Mouse (Mus musculus) macrophage (primary cell): ENCODE data around the gene Enpep. TPM values are rescaled to one million over a fixed set of nuclear protein-coding genes. Genes with fewer than 3 reads are reported as not detected.

Experiments used
- H3K27ac ChIP-seq: fragments of 350-480 bp; formaldehyde crosslinking; 2 replicates; pipeline ENCODE4 v1.9.0; 2021
- H3K36me3 ChIP-seq: fragments of 350-480 bp; formaldehyde crosslinking; 2 replicates; pipeline ENCODE4 v1.9.0; 2021; ENCODE audit errors: inconsistent target
- H3K4me3 ChIP-seq: fragments of 350-480 bp; formaldehyde crosslinking; 2 replicates; pipeline ENCODE4 v1.9.0; 2021; ENCODE audit errors: inconsistent target
- H3K79me2 ChIP-seq: fragments of 350-480 bp; formaldehyde crosslinking; 2 replicates; pipeline ENCODE4 v1.9.0; 2021; ENCODE audit errors: inconsistent target
- whole genome bisulfite sequencing: methylation state at CpG from one replicate; pipeline ENCODE4 v1.1.7; 2026; ENCODE audit warnings: inconsistent platforms; ENCODE audit not compliant: missing documents; 5-methylcytosine and 5-hydroxymethylcytosine counted together
- polyA plus RNA-seq: library from polyadenylated mRNA; stranded (reverse); fragments of 250-400 nt; gene quantifications from 3 replicates; pipeline ENCODE4 v1.2.4, GENCODE M21; 2018; ENCODE audit warnings: inconsistent platforms

The Enpep gene
- polyA plus RNA-seq, 1 experiment from 2014 or later, result not detected

GRCm38 (mm10) chr3:129296994-129297393 is 35.5 kb downstream of the Enpep start:
- no peaks in the 10 kb centered on the region for H3K79me2 ChIP-seq
- H3K36me3 ChIP-seq, result no peaks in the 10 kb centered on the region
- WGBS, result 18% methylated on average over 5 of the region's 5 CpGs
- no peak overlapping the region for H3K27ac ChIP-seq
- no peak overlapping the region for H3K4me3 ChIP-seq

DNA sequence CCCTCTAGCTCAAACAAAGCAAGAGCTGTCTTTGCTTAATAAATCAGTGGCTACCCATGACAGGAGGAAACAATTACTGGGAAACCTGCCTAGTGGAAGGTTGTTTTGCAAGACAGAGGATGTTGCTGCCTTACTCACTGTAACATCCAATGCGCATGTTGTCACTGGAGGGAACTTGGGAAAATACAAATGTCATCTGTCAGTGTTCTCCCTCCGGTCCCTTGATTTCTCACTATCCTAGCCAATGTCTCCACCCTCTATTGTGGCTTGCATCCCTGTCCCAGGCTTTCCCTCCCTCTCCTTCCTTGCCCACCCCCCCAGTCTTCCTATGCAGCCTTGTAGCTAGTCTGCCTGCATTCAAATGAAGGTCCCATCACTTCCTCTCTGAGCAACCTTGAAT is 36.6 kb downstream of the Enpep start:
- no peaks in the 10 kb centered on the region for H3K79me2 ChIP-seq
- H3K4me3 ChIP-seq, result no peak overlapping the region
- no peaks in the 10 kb centered on the region for H3K36me3 ChIP-seq
- H3K27ac ChIP-seq, result no peak overlapping the region
- 44% methylated on average over 2 of the region's 2 CpGs for WGBS

DNA sequence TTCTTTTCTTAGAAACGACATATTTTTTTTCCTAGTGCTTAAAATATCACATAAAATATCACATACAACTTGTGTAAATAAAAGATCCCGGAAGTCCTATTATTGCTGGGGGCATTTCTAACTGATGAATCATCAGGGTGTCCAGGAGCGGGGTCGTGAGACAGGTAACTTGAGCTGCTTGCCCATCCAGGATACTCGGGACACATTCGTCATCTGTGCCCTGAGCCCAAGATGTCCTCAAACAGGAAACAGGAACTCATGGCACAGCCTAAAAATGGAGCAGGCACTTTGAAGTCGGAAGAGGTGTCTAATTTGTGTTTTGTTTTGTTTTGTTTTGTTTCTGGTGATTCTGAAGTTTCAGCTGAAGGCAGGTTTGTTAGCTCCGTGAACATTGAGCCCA is 43.0 kb downstream of the Enpep start:
- Histone ChIP-seq H3K79me2 (no peaks in the 10 kb centered on the region), H3K27ac (no peak overlapping the region), H3K4me3 (no peak overlapping the region), H3K36me3 (no peaks in the 10 kb centered on the region)
- 70% methylated on average over 8 of the region's 8 CpGs for WGBS

DNA sequence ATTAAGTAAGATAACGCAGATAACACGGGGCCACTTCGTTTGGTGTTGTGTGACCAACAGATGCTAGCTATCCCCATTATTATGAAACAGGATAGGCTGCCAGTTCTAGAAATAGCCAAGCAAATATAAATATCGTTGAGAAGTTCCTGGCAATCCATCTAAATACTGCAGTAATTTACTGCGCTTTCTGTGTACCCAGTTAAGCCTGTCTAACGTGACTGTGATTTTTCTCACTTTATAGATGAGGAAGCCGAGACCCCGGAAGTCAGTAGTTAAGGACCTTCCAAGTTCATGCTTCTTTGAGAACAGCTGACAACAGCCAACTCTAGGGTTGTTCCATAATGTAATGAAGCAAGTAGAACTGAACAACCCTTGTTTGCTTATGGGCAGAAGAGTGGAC is 45.4 kb downstream of the Enpep start:
- Histone ChIP-seq H3K27ac (no peak overlapping the region), H3K4me3 (no peak overlapping the region), H3K79me2 (no peaks in the 10 kb centered on the region), H3K36me3 (no peaks in the 10 kb centered on the region)
- WGBS, result 82% methylated on average over 8 of the region's 8 CpGs

DNA sequence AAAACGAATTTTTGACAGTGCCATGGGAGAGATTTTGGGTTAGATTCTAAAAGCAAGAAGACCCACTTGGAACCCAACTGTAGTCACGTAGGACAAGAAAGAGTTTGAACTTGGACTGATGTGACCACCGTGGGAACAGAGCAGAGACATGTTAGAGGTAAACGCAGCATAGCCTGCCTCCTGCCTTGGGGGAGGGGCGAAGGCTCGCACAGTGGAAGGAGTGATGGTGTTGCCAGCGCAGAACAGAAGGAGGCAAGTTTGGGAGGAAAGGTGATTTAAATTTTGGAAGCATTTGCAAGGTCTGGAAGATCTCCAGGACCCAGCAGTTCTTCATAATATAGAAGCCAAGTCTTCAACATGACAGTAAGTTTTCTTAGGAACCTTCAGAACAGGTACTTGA is 46.1 kb downstream of the Enpep start:
- no peaks in the 10 kb centered on the region for H3K36me3 ChIP-seq
- H3K79me2 ChIP-seq, result no peaks in the 10 kb centered on the region
- H3K27ac ChIP-seq, result no peak overlapping the region
- 77% methylated on average over 7 of the region's 7 CpGs for WGBS
- H3K4me3 ChIP-seq, result no peak overlapping the region

DNA sequence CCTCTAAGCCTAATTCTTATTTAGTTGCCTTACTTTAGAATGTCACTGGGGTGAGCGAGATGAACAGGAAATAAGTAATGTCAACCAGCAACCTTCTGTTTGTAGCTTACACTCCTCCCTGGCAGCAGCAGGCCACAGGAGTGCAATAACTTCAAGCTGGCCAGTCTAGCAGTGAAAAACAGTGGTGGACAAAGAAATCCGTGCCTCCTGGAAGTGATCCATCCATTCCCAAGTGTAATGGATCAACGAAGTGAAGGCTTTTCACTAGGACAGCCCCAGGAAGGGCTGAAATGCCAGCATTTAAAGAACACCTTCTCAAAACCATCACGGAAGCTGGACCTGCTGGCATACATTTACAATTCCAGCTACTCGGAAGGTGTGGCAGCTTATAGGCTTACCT is 48.2 kb downstream of the Enpep start:
- Histone ChIP-seq H3K27ac (no peak overlapping the region), H3K36me3 (no peaks in the 10 kb centered on the region), H3K79me2 (no peaks in the 10 kb centered on the region), H3K4me3 (no peak overlapping the region)
- 91% methylated on average over 4 of the region's 5 CpGs for WGBS

DNA sequence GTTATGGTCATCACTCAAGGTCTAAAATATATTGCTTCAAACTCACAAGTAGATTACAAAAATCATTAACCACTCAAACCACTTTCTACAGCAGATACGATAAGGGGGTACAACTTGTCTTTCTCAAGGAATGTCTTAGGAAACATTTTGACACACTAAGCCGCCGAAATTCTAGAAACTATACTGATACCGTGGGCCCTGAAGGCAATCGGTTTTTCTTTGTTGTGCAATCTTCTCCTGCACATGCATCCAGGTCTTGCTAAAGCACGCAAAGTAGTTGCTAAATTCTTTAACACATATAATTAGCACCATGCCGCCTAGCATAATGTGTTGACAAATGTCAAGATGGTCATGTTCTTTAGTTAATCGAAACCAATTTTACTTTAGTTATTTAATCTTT is 53.1 kb downstream of the Enpep start:
- Histone ChIP-seq H3K36me3 (no peaks in the 10 kb centered on the region), H3K27ac (no peak overlapping the region), H3K79me2 (no peaks in the 10 kb centered on the region), H3K4me3 (no peak overlapping the region)
- 58% methylated on average over 8 of the region's 8 CpGs for WGBS

DNA sequence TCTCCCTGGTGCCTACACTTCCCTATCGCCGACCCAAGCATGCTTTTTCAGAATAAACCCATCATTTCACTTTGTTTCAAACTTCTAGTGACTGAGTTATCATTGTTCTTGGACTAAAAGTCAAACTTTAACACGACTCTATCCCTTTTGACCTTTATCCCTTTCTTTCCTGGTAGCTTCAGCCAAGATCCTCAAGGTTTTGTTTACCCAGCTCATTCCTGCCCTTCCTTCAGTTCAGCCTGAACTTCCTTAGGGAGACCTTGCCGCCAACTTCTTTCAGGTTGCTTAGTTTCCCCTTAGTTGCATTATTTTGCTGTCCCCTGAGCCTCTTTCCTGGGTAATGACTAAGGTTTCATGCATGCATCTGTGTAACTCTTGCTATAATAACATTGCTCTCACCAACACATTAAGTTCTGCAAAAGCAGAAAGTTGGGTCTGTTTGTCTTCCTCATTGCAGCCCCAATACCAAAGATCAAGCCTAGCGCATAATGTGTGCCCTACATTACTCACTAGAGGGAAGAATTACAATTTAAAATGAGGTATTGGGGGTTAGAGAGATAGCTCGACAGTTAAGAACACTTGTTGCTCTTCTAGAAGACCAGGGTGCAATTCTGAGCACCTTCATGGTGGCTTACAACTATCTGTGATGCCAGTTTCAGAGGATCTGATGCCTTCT is 59.2 kb downstream of the Enpep start:
- Histone ChIP-seq H3K36me3 (no peaks in the 10 kb centered on the region), H3K4me3 (no peak overlapping the region), H3K27ac (no peak overlapping the region), H3K79me2 (no peaks in the 10 kb centered on the region)
- 77% methylated on average over 6 of the region's 6 CpGs for WGBS

DNA sequence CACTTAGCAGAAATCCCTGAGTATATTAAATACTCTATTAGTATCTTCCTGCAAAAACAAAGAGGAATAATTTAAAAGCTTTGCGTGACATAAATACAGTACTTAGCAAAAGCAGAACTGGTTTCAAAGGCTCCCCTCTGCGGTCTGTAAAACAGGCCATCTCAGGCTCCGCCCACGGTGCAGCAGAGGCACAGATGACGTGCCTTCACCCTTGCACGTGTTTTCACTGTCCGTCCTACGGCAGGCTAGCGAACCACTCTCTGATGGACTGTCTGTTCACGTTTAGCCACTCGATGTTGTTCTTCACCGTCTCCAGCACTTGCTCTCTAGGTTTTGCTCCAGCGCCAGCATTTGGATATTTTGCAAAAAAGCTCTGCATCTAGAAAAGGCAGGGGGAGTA is 62.5 kb downstream of the Enpep start:
- H3K4me3 ChIP-seq, result no peak overlapping the region
- WGBS, result 8% methylated on average over 13 of the region's 13 CpGs
- no peaks in the 10 kb centered on the region for H3K79me2 ChIP-seq
- H3K36me3 ChIP-seq, result no peaks in the 10 kb centered on the region
- H3K27ac ChIP-seq, result no peak overlapping the region

- Histone ChIP-seq H3K79me2 (no peaks in the 10 kb centered on the region), H3K4me3 (no peak overlapping the region), H3K36me3 (no peaks in the 10 kb centered on the region), H3K27ac (no peak overlapping the region)
- 96% methylated on average over 12 of the region's 12 CpGs for WGBS
These were observed 63.4 kb downstream of the Enpep start for GRCm38 (mm10) chr3:129268886-129269683.

GRCm38 (mm10) chr3:129258497-129258896 is 74.0 kb downstream of the Enpep start:
- WGBS, result 88% methylated on average over 5 of the region's 5 CpGs
- Histone ChIP-seq H3K79me2 (no peaks in the 10 kb centered on the region), H3K36me3 (no peaks in the 10 kb centered on the region), H3K27ac (no peak overlapping the region), H3K4me3 (no peak overlapping the region)

DNA sequence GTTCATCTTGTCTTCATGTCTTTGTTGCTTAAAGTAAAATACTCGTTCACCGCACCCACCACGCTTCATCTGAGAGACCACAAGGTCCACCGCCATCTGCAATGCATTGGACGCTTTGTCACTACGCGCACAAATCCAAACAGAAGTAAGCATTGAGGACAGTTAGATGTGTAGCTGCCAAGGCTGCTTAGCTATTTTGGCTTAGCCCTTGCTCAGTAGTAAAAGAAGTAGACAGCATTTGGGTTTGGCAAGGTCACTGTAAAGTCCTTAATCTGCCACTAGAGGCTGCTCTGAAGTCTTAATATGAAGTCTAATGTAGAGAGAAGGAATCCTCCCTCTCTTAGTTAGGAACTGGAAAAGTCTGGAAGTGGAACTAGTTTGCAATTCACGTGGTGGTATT is 75.8 kb downstream of the Enpep start:
- no peaks in the 10 kb centered on the region for H3K79me2 ChIP-seq
- 65% methylated on average over 8 of the region's 8 CpGs for whole genome bisulfite sequencing
- no peaks in the 10 kb centered on the region for H3K36me3 ChIP-seq
- no peak overlapping the region for H3K27ac ChIP-seq
- no peak overlapping the region for H3K4me3 ChIP-seq

DNA sequence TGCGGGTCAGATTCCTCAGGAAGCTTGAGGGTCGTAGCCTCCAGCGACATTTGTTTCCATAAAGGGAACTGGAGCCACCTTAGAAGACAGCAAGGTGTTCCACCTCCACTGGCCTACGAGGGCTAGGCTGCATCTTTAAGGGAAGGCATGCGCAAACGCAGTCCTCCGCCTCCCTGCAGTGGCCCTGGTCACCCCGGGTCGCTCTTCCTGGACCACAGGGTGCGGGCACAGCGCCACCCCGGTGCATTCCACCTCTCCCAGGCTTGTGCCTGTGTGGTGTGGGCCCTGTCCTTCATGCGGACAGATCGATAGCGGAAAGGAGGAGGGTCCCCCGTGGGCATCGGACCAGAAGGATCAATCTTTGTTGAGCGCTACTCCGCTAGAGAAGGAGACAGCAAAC is 76.2 kb downstream of the Enpep start:
- Histone ChIP-seq H3K79me2 (no peaks in the 10 kb centered on the region), H3K4me3 (no peak overlapping the region), H3K36me3 (no peaks in the 10 kb centered on the region), H3K27ac (no peak overlapping the region)
- 55% methylated on average over 14 of the region's 19 CpGs for WGBS

GRCm38 (mm10) chr3:129254246-129254645 is 78.3 kb downstream of the Enpep start:
- no peak overlapping the region for H3K27ac ChIP-seq
- H3K79me2 ChIP-seq, result no peaks in the 10 kb centered on the region
- no peak overlapping the region for H3K4me3 ChIP-seq
- 67% methylated on average over 10 of the region's 10 CpGs for WGBS
- no peaks in the 10 kb centered on the region for H3K36me3 ChIP-seq

GRCm38 (mm10) chr3:129250997-129251396 is 81.5 kb downstream of the Enpep start:
- 89% methylated on average over 9 of the region's 9 CpGs for WGBS
- H3K27ac ChIP-seq, result no peak overlapping the region
- H3K4me3 ChIP-seq, result no peak overlapping the region
- H3K79me2 ChIP-seq, result no peaks in the 10 kb centered on the region
- H3K36me3 ChIP-seq, result no peaks in the 10 kb centered on the region
